Mouse (Mus musculus) brain, embryonic 14.5 days (tissue): Measurements from ENCODE around the gene Lins1.

Source experiments
- CTCF ChIP-seq: fragments of 200-500 bp; IDR thresholded peaks from 2 replicates; pipeline ENCODE4 v1.5.1; 2012; ENCODE audit warnings: inconsistent platforms, mild to moderate bottlenecking, moderate library complexity, borderline replicate concordance; ENCODE audit not compliant: insufficient read depth, insufficient read length; ENCODE audit errors: extremely low read depth
- POLR2A ChIP-seq: fragments of 200-500 bp; IDR thresholded peaks from 2 replicates; pipeline ENCODE4 v1.6.1; 2012; ENCODE audit warnings: mild to moderate bottlenecking, inconsistent platforms, borderline replicate concordance; ENCODE audit not compliant: poor library complexity, insufficient read depth, insufficient read length, severe bottlenecking; ENCODE audit errors: extremely low read depth

GRCm38 (mm10) chr7:66733882-66734281 is 44.2 kb downstream of the Lins1 start:
- TF ChIP-seq CTCF: no peak
- no peak for TF ChIP-seq POLR2A
